Mouse (Mus musculus) liver, postnatal 0 days (tissue): ENCODE measurements around the gene Rpl22.

Source experiments
- CTCF ChIP-seq: sonication (generic); IDR thresholded peaks from 2 replicates; pipeline ENCODE4 v1.5.1; 2016; ENCODE audit warnings: antibody characterized with exemption, low read depth
- EP300 ChIP-seq: IDR thresholded peaks from 2 replicates; pipeline ENCODE4 v1.6.1; 2016; ENCODE audit warnings: antibody characterized with exemption, low read depth, mild to moderate bottlenecking

DNA sequence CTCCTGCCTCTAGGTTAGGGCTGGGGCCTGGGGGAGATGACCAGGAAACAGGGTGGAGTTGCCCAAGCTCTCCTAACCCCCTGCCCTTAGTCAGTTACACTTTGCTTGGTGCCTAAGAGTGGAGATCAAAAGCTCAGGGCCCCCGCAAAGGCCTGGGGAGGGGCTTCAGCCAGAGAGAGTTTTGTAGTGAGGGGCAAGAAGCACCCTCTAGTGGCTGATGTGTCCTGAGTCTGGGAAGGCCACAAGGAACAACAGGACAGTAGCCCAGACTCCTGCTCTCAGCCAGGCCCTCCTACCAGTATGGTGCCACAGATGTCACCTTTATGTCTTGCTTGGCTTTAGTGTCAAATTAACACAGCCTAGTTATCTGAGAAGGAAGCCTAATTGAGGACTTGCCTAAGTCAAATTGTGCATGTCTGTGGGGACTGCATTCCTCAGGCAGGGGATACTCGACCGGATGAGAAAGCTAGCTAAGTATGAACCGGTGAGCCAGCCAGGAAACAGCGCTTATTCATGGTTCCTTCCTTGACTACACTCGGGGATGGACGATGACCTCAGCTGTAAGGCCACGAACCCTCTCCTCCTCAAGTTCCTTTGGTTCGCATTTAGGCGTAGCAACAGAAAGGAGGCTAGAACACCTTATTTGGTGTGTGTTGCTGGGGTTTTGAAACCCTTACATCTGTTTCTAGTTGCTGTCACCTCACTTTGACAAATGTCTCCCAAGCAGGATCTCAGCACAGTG is 31.2 kb upstream of the Rpl22 start:
- TF ChIP-seq CTCF (0 out of 2 replicates have a peak, but pooled peaks have one; percentile 9), EP300 (no peak)
